Mouse (Mus musculus) thymus, adult 2 months (tissue): ENCODE results near the gene Gm11939. TPM values are rescaled to one million over a fixed set of nuclear protein-coding genes. Genes with fewer than 3 reads are reported as not detected.

ENCODE experiments used
- DNase-seq: peaks from one replicate; pipeline ENCODE4 v3.0.0; 2021
- H3K27ac ChIP-seq: fragments of 200-500 bp; 2 replicates; pipeline ENCODE4 v1.5.1; 2012; ENCODE audit warnings: low read length, control low read depth; ENCODE audit not compliant: control insufficient read depth, insufficient read depth
- H3K27me3 ChIP-seq: fragments of 200-500 bp; 2 replicates; pipeline ENCODE4 v1.6.1; 2012; ENCODE audit warnings: mild to moderate bottlenecking, low read length, moderate library complexity, mixed read lengths; ENCODE audit not compliant: control insufficient read depth, insufficient read depth
- H3K36me3 ChIP-seq: fragments of 200-500 bp; 2 replicates; pipeline ENCODE4 v1.6.1; 2012; ENCODE audit warnings: mild to moderate bottlenecking, low read length, moderate library complexity; ENCODE audit not compliant: control insufficient read depth, insufficient read depth
- H3K4me1 ChIP-seq: fragments of 200-500 bp; replicated peaks from 2 replicates; pipeline ENCODE4 v1.6.1; 2012; ENCODE audit warnings: low read length; ENCODE audit not compliant: control insufficient read depth, insufficient read depth
- H3K4me3 ChIP-seq: fragments of 200-500 bp; 2 replicates; pipeline ENCODE4 v1.5.1; 2012; ENCODE audit warnings: mild to moderate bottlenecking, low read length, control low read depth, moderate library complexity; ENCODE audit not compliant: control insufficient read depth, insufficient read depth
- CTCF ChIP-seq: fragments of 200-500 bp; IDR thresholded peaks from 2 replicates; pipeline ENCODE4 v1.5.1; 2012; ENCODE audit warnings: mild to moderate bottlenecking, control low read depth, low read length, moderate library complexity, borderline replicate concordance; ENCODE audit not compliant: control insufficient read depth, poor library complexity, insufficient read depth; ENCODE audit errors: extremely low read depth
- POLR2A ChIP-seq: fragments of 200-500 bp; IDR thresholded peaks from 2 replicates; pipeline ENCODE4 v1.6.1; 2012; ENCODE audit warnings: mild to moderate bottlenecking, low read length, control low read depth, moderate library complexity; ENCODE audit not compliant: control insufficient read depth, poor library complexity, insufficient read depth; ENCODE audit errors: extremely low read depth
- WGBS: fragments of 180-500 bp; shearing (Covaris S2); methylation state at CpG from one replicate; pipeline ENCODE4 v1.1.7; 2018; 5-methylcytosine and 5-hydroxymethylcytosine counted together
- polyA plus RNA-seq: library from polyadenylated mRNA; depleted of rRNA; stranded (reverse); fragments of >200 nt; gene quantifications from 2 replicates; pipeline ENCODE4 v1.2.3, GENCODE M21; 2012; rRNA removed

Gene Gm11939
- polyA plus RNA-seq, 1 experiment = not detected

GRCm38 (mm10) chr11:99556195-99556594 is 3.1 kb downstream of the Gm11939 start:
- no peak for TF ChIP-seq CTCF
- no peak for TF ChIP-seq POLR2A
- 95% methylated on average over 2 of the region's 2 CpGs for WGBS
- H3K4me1 ChIP-seq = no peaks in the 10 kb centered on the region
- no peaks in the 10 kb centered on the region for H3K27me3 ChIP-seq
- no peak overlapping the region for H3K4me3 ChIP-seq
- no peaks in the 10 kb centered on the region for H3K36me3 ChIP-seq
- no peak overlapping the region for H3K27ac ChIP-seq
- no peak for DNase-seq

- 66% methylated on average over 4 of the region's 4 CpGs for WGBS
- Histone ChIP-seq H3K36me3 (no peaks in the 10 kb centered on the region), H3K27me3 (no peaks in the 10 kb centered on the region), H3K4me3 (no peak within 1 kb of the TSS), H3K27ac (no peak within 1 kb of the TSS), H3K4me1 (no peaks in the 10 kb centered on the region)
- no peak for DNase-seq
- no peak for TF ChIP-seq CTCF
- no peak for TF ChIP-seq POLR2A
Observed at GRCm38 (mm10) chr11:99550765-99551164, 8.5 kb downstream of the Gm11939 start, which contains the start of gene Krtap3-3. Krtap3-3 (minus strand) TSS chr11:99550865.

- H3K27me3 ChIP-seq = no peaks in the 10 kb centered on the region
- H3K4me3 ChIP-seq = no peak overlapping the region
- no peaks in the 10 kb centered on the region for H3K36me3 ChIP-seq
- TF ChIP-seq POLR2A (no peak), CTCF (no peak)
- no peaks in the 10 kb centered on the region for H3K4me1 ChIP-seq
- DNase-seq = no peak
- no peak overlapping the region for H3K27ac ChIP-seq
Observed at GRCm38 (mm10) chr11:99547892-99548291, 11.4 kb downstream of the Gm11939 start.

GRCm38 (mm10) chr11:99539721-99540120 is 19.5 kb downstream of the Gm11939 start:
- no peaks in the 10 kb centered on the region for H3K36me3 ChIP-seq
- TF ChIP-seq POLR2A (no peak), CTCF (no peak)
- H3K4me3 ChIP-seq = no peak overlapping the region
- H3K27me3 ChIP-seq = no peaks in the 10 kb centered on the region
- 92% methylated on average over 9 of the region's 9 CpGs for WGBS
- H3K4me1 ChIP-seq = no peaks in the 10 kb centered on the region
- no peak overlapping the region for H3K27ac ChIP-seq
- DNase-seq = no peak

GRCm38 (mm10) chr11:99521288-99521860 is 37.9 kb downstream of the Gm11939 start, which contains the start of gene Krt39:
Krt39 (minus strand) TSS chr11:99521338.
- H3K4me1 ChIP-seq = no peaks in the 10 kb centered on the region

GRCm38 (mm10) chr11:99514098-99514497 is 45.2 kb downstream of the Gm11939 start:
- DNase-seq = no peak
- no peaks in the 10 kb centered on the region for H3K27me3 ChIP-seq
- H3K27ac ChIP-seq = no peak overlapping the region
- TF ChIP-seq POLR2A (no peak), CTCF (no peak)
- no peak overlapping the region for H3K4me3 ChIP-seq
- WGBS = 90% methylated on average over 8 of the region's 8 CpGs
- H3K4me1 ChIP-seq = no peaks in the 10 kb centered on the region
- no peaks in the 10 kb centered on the region for H3K36me3 ChIP-seq

More at GRCm38 (mm10) chr11:99521288-99521860, 37.9 kb downstream of the Gm11939 start, which contains the start of gene Krt39:
- no peaks in the 10 kb centered on the region for H3K27me3 ChIP-seq
- H3K36me3 ChIP-seq = no peaks in the 10 kb centered on the region
- DNase-seq = no peak
- WGBS = 82% methylated on average over 13 of the region's 13 CpGs
- TF ChIP-seq POLR2A (no peak), CTCF (no peak)
- no peak within 1 kb of the TSS for H3K27ac ChIP-seq
- H3K4me3 ChIP-seq = no peak within 1 kb of the TSS

Other genes with a start within 250 kb of the Gm11939 start
- 0.16 and 0.18 TPM in 2 replicates for gene Krt25, start 236.5 kb downstream of the Gm11939 start, polyA plus RNA-seq
- not detected in 2 replicates for gene Krt26, start 221.5 kb downstream of the Gm11939 start, polyA plus RNA-seq
- 0.05 and 0.13 TPM in 2 replicates for gene Krt27, start 208.4 kb downstream of the Gm11939 start, polyA plus RNA-seq
- gene Krt28, start 184.6 kb downstream of the Gm11939 start, polyA plus RNA-seq = not detected in 2 replicates
- 4.9 and 6.4 TPM in 2 replicates for gene Krt10, start 170.1 kb downstream of the Gm11939 start, polyA plus RNA-seq
- gene Krt12, start 137.2 kb downstream of the Gm11939 start, polyA plus RNA-seq = 0.27 and 0.34 TPM in 2 replicates
- 0.65 and 1.0 TPM in 2 replicates for gene Krt20, start 121.3 kb downstream of the Gm11939 start, polyA plus RNA-seq
- gene Krt23, start 66.3 kb downstream of the Gm11939 start, polyA plus RNA-seq = 1.5 and 1.7 TPM in 2 replicates
- 0.11 TPM in 1 of 2 replicates, not detected in the other for gene Krt39, start 38.1 kb downstream of the Gm11939 start, polyA plus RNA-seq
- gene Krt40, start 16.3 kb downstream of the Gm11939 start, polyA plus RNA-seq = 0.09 TPM in 1 of 2 replicates, not detected in the other
- gene Krtap3-3, start 8.6 kb downstream of the Gm11939 start, polyA plus RNA-seq = 0.46 and 0.66 TPM in 2 replicates
- 0.15 and 0.19 TPM in 2 replicates for gene Krtap3-2, start 2.6 kb downstream of the Gm11939 start, polyA plus RNA-seq
- gene Krtap3-1, start 7.2 kb upstream of the Gm11939 start, polyA plus RNA-seq = 0.43 and 0.81 TPM in 2 replicates
- gene Krtap1-5, start 21.6 kb upstream of the Gm11939 start, polyA plus RNA-seq = not detected in 2 replicates
- not detected in 2 replicates for gene Krtap1-4, start 24.2 kb upstream of the Gm11939 start, polyA plus RNA-seq
- not detected in 2 replicates for gene Krtap1-3, start 31.9 kb upstream of the Gm11939 start, polyA plus RNA-seq
- gene Krtap9-3, start 38.6 kb upstream of the Gm11939 start, polyA plus RNA-seq = not detected in 2 replicates
- gene Gm11938, start 43.8 kb upstream of the Gm11939 start, polyA plus RNA-seq = 0.33 TPM in 1 of 2 replicates, not detected in the other
- gene Gm11937, start 50.7 kb upstream of the Gm11939 start, polyA plus RNA-seq = not detected in 2 replicates
- 0.22 and 0.37 TPM in 2 replicates for gene Krtap2-4, start 55.4 kb upstream of the Gm11939 start, polyA plus RNA-seq
- not detected in 2 replicates for gene Gm11562, start 61.0 kb upstream of the Gm11939 start, polyA plus RNA-seq
- not detected in 2 replicates for gene Krtap4-1, start 68.8 kb upstream of the Gm11939 start, polyA plus RNA-seq
- gene Krtap4-2, start 75.6 kb upstream of the Gm11939 start, polyA plus RNA-seq = not detected in 2 replicates
- not detected in 2 replicates for gene Krtap4-7, start 84.6 kb upstream of the Gm11939 start, polyA plus RNA-seq
- gene Gm11555, start 90.8 kb upstream of the Gm11939 start, polyA plus RNA-seq = not detected in 2 replicates
- not detected in 2 replicates for gene Gm11563, start 99.5 kb upstream of the Gm11939 start, polyA plus RNA-seq
- gene Krtap4-6, start 106.5 kb upstream of the Gm11939 start, polyA plus RNA-seq = not detected in 2 replicates
- gene Gm14190, start 131.3 kb upstream of the Gm11939 start, polyA plus RNA-seq = not detected in 2 replicates
- not detected in 2 replicates for gene Gm14180, start 174.8 kb upstream of the Gm11939 start, polyA plus RNA-seq
- not detected in 2 replicates for gene Gm11595, start 213.4 kb upstream of the Gm11939 start, polyA plus RNA-seq
- not detected in 2 replicates for gene Krtap4-8, start 221.2 kb upstream of the Gm11939 start, polyA plus RNA-seq
- 0.17 TPM in 1 of 2 replicates, not detected in the other for gene Krtap4-9, start 225.7 kb upstream of the Gm11939 start, polyA plus RNA-seq
- not detected in 2 replicates for gene Gm11596, start 234.0 kb upstream of the Gm11939 start, polyA plus RNA-seq
- not detected in 2 replicates for gene Gm11569, start 239.5 kb upstream of the Gm11939 start, polyA plus RNA-seq
- not detected in 2 replicates for gene Gm11554, start 245.0 kb upstream of the Gm11939 start, polyA plus RNA-seq